Mouse (Mus musculus) common myeloid progenitor, adult 5-6 weeks (primary cell): Measurements from ENCODE around the gene Pold2. TPM values are rescaled to one million over a fixed set of nuclear protein-coding genes. Genes with fewer than 3 reads are reported as not detected.

ENCODE experiments used
- ATAC-seq: replicated peaks from 2 replicates; pipeline ENCODE4 v1.8.0; 2016; ENCODE audit warnings: low read depth, mild to moderate bottlenecking, moderate TSS enrichment, inconsistent platforms; ENCODE audit not compliant: poor library complexity, severe bottlenecking
- total RNA-seq: library from RNA; stranded (forward); fragments of 200-1000, 187-1606 nt; gene quantifications from 2 replicates; pipeline ENCODE4 v1.2.3, GENCODE M21; 2017

The Pold2 gene
- 49.9 and 61.2 TPM in 2 replicates for total RNA-seq

DNA sequence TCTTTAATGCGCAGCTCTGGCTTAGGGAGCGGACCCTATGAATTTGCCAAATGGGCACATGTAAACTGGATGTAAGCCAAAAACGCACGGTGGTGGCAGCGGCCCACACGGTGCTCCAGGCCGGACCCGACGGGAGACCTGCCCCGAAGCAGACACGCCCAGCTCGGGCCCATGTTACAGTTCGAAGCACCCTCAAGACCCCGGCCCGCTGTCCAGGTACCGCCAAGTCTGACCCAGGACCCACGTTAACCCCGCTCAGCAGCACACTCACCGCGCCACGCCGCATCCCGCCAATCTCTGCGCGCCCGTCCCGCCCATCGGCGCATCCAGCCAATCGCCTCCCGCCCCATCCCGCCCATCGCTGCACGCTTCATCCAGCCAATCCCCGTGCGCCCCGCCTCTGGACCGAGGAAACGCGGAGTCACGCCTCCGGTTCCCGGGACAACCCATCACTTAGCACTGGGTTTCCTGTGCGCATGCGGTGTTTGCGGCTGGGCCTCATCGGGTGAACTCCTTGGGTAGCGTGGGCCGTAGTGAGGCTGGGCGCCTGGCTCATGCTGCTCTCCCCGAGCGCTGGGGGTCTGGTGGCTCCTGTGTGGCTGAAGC is at the start of gene Pold2:
Gene Pold2 (minus strand): TSS at position 372 of the 606 bp plus-strand sequence.
- ATAC-seq: peak; percentile 95

DNA sequence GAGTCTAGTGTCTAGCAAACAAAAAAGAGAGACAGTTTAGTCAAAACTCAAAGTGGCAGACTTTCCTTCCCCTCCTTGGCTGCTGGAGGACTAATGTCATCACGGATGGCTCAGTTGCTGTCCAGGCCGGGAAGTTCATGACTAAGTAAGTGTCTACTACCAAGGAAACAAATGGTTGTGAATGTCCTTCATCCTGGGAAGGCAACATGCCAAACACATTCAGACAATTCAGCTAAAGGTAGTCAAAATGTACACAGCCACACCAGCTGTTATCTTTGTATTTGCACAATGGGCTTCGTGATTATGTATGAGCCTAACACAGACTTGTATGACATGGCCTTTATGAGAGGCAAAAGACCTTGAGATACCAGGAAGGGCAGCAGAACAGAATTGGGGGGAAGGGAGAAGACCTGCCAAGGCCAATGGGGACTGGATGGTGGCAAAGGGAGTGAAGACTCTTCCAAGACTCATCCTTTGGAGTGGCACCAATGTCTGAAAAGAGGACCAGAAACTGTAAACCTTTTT is 48.7 kb upstream of the Pold2 start:
- no peak for ATAC-seq

DNA sequence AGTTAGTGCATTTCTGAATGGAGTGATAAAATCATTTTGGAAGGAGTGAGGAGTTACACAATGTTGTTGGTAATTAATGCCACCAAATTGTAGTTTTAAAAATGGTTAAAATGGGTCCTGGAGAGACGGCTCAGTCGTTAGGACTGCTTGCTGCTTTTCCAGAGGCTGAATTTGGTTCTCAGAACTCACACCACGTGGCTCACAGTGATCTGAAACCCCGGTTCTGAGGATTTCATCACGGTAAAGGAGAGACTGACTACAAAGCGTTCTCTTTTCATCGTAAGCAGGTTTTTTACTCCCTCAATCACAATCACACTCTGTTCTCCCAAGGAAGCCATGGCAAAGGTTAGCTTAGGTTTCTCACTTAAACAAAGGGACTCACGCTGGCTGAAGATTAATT is 46.6 kb upstream of the Pold2 start:
- no peak for ATAC-seq

DNA sequence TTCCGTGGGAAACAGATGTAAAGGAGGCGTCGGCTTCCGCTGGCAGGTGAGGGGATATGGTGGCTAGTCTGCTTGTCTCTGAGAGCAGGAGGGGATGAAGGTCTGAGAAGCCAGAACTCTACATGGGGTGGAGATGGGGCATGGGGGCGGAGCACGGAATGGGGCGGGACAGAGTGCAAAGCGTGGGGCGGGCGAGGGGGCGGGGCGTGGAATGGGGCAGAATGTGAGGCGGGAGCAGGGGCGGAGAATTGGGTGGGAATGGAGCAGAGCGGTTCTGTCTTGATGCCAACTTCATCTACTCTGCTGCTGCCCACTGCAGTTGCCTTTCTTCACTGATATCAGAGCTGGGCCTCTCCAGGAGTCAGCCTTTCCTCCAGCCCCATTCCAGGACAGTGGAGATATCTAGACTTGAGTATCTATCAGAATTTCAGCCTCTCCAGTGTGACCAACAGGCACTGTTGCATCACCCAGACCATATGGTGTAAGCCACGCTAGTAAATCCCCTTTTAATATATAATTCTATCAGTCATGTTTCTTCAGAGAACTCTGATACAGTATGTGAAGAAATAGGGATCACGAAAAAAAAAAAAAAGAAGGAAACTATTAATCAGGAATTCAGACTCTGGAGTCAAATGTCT is 42.4 kb upstream of the Pold2 start:
- ATAC-seq: peak; percentile 60; the same call in 1 of the 2 replicates

DNA sequence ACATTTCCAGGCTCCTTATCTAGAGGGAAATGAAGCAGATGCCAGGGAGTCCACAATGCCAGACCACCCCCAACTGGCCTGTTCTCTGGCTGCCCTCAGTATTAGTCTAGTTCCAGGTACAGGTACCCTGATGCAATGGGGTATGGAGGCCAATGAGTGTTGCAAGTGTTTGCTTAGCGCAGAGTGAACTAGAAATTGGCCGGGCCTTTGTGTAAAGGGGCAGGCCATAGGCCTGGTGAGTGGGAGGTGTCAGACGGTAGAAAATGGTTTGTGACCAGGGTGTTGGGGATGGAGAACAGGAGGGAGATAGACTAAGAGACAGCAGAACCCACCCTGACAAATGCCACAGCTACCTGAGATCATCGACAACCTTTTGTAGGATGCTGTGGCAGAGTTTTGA is 41.5 kb upstream of the Pold2 start:
- no peak for ATAC-seq

DNA sequence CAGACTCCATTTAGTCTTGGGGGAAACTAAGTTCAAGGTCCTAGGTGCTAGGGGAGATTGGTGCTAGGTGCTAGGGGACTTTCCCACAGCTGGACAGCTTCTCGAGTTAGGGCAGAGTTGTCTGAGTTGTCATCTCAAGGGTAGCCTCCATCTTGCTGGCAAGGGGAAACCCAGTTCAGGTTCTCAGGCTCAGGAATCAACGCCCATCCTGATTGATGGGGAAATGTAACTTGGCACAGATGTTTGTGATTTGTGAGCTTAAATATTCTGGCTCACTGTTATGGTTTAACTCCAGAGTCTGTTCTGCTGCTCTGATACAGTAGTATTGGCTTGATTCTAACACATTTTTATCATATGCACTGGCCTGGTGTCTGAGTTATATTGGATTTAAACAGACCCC is 40.0 kb upstream of the Pold2 start:
- no peak for ATAC-seq

DNA sequence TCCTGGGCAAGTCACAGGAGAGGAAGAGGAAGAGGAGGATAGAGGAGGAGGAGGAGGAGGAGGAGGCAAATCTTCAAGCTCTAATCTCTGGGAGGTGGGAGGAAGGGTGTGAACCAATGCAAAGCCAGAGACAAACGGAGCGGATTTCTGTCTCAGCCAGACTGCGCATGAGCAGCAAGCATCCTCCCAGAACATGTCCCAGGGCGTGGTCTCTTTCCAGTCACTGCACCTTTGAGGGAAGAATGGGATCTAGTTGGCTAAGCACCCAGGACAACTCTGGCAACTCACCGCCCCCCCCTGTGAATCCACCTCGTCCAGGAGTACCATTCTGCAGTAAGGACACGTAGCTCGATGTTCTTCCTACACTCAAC is 38.1 kb upstream of the Pold2 start:
- ATAC-seq: no peak

DNA sequence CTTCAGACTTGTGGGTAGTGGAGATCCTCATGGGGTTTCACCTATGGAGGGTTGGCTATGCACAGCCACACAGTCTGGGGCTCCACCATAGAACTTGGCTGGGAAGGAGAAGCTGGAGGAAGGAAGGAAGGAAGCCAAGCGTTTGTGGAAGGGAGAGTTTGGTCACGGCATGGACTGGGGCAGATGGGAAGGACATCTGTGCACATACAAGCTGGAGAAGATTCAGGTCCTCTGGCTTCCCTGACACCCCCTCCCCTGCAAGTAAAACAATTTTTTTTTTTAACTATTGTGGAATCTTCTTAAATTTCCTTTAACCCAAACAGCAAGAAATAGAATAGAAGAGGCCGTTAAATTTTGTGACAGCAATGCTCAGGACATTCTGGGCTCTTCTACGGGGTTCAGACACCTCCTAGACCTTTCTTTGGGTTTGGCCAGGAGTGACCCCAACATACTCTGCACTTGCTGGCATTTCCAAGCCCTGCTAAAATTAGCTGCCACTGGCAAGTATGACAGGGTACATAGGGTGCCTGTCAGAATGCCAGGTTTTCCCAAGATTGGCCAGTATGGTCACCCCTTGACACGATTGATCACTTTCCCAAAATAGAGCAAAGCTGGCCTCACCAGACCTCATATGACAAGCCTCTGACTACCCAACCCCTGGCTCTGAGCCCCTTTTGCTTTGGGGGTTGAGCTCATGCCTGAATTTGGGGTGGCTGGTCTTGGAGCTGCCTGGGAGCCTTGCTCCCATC is 37.5 kb upstream of the Pold2 start:
- ATAC-seq: no peak

DNA sequence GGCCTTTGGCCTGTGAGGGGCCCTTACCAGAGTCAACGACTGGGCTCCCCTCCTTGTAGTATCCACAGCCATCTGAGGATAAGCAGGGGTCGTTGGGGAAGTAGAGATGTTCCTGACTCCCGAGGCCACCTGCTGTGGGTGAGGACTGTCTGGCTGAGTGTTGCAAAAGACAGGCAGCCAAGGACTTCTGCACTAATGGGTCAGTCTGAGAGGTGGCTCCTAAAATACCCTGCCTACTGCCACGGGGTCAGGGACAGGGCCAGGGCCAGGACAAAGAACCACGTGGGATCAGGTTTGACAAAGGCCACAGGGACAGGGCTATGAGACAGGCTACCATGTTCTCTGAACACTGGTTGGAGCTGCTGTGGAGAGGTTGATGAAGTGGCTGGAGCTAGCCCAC is 36.8 kb upstream of the Pold2 start:
- ATAC-seq: no peak

DNA sequence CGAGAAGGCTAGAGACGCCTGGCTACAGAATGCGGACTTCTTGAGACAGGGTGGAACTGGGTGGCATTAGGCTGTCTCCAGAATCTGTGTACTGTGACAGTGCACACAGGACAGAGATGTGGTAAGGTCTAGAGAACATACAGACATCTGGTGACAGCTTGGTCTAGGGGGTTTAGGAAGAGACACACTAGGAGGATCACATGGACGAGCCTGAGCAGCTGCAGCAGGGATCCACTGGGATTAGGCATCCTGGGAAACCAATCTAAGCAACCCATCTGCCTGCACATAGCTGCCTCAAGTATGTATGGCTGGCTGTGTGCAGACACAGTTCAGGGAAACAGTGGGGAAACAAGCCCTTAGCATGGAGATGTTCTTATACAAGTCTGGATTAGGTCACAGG is 35.8 kb upstream of the Pold2 start:
- ATAC-seq: no peak

DNA sequence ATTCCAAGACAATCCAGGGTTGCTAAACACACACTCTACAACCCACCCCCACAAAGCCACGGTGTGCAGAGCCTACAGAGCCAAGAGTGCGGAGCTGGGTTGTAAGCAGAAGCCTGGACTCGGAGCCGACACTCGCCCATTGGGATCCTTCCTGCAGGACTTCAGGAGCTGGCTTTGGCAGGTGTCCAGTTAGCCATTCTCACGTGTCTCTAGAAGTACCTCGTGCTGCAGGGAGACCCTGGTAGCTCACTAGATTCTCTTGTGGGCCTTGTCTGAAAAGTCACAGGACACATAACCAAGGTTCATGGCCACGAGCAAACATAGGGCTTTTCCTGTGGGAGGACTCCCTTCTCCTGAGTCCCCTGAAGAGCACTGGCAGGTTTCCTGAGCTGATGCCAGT is 35.2 kb upstream of the Pold2 start:
- ATAC-seq: no peak

DNA sequence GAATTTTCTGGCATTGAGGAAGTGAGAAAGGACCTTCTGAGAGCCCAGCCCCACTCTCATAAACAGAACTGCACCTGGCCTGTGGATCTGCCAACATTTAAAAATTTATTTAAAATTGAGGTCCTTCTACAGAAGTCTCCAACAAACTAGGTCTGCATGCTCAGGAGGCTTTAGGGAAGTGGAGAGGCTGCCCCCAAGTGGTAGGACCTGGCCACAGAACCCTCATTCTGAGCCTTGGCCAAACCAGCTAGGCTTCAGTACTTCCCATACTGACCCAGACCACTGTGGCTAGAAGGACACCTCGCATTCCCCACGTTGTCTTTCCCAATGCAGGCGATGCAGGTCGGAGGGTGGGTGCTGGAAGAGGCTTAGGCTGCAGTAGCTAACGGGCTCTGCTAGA is 34.5 kb upstream of the Pold2 start:
- ATAC-seq: peak; percentile 96

DNA sequence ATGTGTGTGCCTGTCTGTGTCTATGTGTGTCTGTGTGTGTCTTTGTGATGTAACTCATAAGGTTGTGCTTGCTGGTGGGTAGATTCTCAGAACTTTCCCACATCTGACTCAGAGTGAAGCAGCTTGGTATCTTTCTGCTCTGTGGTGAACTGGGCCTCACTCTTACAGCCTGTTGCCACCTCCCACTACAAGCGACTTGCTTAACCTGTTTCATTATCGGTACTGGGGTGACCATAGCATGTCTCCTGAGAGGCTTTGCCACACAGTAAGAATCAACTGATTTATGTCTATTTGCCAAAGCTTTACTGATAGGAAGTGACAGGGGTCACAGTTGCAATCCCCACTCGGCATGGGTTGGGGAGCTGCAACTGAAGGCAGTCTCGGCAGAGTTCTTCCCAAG is 30.6 kb upstream of the Pold2 start:
- no peak for ATAC-seq

DNA sequence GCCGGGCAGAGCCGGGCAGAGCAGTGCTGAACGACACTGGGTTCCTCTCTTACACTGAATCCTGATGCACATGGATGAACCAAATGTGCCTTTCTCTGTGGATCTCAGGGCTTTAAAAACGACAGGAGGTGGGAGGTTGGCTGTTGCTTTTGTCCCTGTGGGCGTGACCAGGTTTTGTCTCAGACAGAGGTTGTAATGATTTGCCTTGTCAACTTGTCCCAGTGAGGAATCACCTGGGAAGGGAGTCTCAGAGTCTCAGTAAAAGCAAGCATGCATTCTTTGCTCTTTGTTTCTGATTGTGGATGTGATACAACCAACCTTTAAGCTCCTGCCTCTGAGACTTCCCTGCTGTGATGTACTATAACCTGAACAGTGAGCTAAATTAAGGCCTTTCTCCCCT is 29.0 kb upstream of the Pold2 start:
- no peak for ATAC-seq

DNA sequence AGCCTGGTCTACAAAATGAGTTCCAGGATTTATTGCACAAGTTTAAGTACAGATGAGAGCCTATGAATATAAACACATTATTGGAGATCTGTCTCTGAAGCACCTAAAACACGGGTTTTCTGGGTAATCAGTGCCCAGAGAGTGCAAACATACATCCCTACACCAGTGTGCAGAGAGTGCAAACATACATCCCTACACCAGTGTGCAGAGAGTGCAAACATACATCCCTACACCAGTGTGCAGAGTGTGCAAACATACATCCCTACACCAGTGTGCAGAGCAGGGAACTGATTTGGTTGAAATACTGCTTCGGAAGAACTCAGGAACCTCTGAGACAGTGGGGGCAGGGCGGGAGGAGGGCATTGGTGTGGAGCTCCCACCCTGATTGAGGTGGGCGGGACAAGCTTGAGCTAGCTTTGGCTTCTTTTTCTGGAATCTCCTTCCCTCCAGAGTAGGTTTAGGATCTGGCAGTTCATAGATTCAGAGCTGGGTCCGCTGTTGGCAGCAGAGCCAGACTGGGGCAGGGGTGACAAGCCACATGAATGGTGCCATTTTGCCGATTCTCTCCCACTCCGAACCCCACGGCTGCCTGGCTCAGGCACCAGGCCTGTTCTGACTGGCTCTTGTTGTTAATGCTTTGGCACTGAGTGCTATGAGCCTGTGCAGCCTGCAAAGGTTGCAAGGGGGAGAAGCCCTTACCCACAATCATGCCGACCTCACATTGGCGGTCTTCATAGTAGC is 27.9 kb upstream of the Pold2 start:
- ATAC-seq: no peak

DNA sequence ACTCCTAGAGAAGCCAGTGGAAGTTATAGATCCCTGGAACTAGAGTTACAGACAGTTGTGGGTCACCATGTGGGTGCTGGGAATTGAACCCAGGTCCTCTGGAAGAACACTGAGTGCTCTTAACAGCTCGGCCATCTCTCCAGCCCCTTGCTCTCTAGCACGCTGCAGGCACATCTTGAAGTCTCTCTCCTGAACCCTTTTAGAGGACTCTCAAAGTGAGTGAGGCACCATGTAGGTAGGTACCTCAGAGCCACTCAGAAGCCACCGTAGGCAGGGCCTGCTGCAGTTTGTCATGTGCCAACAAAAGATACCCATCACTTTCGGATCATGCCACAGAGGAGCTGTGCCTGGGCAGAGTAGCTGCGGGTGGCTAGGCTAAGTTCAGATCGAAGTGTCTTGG is 26.8 kb upstream of the Pold2 start:
- no peak for ATAC-seq

DNA sequence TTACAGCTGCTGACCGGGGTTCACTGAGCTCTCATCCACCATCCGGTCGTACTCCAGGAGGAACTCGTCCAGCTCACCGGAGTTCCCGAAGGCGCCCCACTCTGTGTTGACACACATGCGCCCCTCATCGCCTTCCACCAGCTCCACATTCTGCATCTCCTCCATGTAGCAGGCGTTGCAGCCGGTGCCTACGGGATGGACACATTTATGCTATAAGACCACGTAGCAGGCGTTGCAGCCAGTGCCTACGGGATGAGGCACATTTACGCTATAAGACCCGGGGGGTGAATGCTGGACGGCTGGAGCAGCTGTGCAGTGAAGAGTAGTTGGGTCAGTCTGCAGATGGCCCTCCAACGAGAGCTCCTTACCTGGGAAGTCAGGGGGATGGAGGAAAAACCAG is 26.3 kb upstream of the Pold2 start:
- no peak for ATAC-seq

DNA sequence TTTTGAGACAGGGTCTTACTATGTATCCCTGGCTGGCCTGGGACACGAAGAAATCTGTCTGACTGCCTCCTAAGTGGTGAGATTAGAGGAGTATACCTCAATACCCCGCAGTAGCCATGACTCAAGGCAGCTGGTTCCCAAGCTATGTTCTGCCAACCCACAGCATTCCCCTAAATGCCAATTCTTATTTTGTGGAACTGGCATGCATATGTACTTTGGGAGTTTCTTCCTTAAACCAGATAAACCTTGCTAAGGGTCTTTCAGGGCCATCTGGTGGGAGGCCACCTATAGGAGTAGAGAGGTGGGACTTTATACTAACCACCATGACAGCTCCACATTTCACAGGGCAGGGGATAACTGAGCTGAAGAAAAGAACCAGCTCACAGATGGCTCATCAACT is 25.8 kb upstream of the Pold2 start:
- no peak for ATAC-seq

DNA sequence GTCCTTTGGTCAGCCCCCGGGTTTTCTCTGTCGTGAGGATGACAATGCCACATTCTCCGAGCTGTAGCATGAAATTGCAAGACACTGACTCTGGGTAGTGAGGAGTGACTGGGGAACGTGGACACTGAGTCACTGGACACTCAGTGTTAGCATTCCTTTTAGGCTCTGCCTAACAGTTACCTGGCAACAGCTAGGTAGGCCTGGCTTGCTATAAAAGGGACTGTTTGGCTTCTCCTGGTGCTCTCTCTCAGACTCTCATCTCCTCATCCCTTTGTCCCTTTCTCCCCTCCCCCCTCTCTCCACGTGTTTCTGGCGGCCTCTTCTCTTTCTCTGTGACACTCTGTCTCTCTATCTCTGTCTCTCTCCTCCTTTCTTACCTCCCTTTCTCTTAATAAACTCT is 24.3 kb upstream of the Pold2 start:
- ATAC-seq: no peak

DNA sequence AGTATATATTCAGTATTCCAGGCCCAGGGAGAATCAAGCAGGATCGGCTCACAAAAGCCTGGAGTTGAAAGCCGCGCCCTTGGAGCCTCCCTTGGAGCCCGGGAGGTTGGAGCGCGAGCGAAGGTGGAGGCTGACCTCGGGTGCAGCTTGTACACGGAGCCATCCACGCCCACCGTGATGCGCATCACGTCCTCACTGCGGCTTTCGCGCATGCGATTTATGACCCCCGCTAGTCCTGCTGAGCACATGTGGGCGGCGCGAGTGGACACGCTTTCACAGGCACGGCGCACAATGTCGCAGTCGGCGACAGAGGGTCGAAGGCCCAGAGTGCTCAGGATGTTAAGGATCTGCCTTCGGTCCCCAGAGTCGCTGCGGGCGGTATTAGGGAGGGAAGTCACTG is 23.9 kb upstream of the Pold2 start:
- ATAC-seq: peak; percentile 44

DNA sequence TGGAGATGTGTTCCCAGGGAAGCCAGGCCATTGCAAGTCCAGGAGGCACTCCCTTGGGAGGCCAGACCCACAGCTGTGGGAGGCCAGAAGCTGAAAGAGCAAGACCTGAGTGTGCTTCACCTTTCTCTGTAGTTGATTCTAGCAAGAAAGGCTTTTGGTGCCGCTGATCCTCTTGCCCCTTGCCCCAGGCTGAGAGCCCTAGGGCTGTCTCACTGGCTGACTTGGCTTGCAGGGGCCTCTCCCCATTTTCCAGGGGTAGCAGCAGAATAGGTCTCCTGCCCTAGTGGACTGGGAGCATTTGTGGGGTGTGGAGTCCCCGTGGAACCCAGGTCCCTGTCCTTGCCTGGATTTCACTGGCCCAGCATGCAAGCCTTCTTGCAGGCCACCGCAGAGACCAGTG is 23.2 kb upstream of the Pold2 start:
- no peak for ATAC-seq
